Mouse (Mus musculus): Measurements from ENCODE around the gene Myo1a.

DNA sequence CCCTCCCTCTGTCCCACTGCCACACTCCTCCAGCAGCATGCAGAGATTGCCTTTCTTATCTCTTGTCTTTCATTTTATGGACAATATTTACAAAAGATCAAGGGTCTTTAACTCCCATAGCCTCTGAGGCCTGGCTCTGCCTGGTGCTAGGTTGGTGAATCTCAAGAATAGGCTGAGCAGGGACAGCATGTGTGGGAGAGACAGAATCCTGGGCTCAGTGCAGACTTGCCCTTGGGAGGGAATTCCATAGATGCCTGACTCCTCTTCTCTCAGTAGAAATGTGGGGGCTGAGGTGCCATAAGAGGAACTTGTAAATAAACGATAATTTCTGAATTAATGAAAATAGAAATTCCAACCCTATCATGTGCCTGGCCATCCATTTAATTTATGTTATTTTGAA lies 61.6 kb downstream of the Myo1a start:
- TF ChIP-seq CTCF (IDR thresholded peaks at IDR 0.05; ENCODE audit: insufficient read depth, low read length) (no peak), POLR2A (IDR thresholded peaks at IDR 0.05; ENCODE audit: borderline replicate concordance, extremely low read depth, low read depth, low read length) (no peak)

Measured in lung, adult 2 months (tissue).